Mouse (Mus musculus) urinary bladder, adult 18-20 months (tissue): ENCODE measurements around the gene Mcur1.

ENCODE experiments used
- DNase-seq, 2 experiments: peaks; one replicate each; pipeline ENCODE4 v3.0.0; 2022; ENCODE audit warnings: low spot score in 2 of 2, mixed read lengths in 2 of 2

The Mcur1 gene

DNA sequence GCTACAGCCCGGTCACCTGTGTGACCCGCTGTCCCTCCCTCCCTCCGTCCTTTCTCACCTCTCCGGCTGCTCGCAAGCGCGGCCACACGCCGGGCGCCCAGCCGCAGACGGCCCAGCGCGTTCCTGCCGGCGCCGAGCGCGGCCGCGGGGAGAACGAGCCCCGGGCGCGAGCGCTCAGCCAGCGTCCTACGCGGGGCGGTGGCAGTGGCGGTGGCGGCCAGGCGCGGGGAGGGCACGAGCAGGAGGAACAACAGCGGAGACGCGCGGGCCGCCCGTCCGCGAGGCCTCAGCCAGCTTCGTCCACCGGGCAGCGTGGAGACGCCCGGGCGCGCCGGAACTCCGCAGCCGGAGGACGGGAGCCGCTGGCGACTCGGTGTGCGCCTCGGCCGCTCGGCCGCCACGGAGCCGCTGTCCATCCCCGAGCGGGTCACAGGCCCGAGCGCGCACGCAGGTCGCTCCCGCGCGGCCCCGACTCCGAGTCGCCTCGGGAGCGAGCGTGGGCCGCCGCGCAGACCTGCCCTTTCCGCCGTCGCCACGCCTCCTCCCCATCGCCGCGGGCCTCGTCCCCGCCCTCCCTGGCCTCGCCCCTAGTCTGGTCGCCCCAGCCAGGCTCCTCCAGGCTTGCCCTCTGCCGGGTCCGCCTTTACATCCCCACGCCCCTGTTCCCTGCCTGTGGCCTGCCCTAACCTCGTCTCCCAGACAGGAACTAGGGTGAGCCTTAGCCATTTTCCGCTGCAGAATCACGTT lies at the start of gene Mcur1:
Gene Mcur1 (minus strand): TSS at position 481 of the 747 bp plus-strand sequence.
- DNase-seq: peak; percentile 87 to 91

DNA sequence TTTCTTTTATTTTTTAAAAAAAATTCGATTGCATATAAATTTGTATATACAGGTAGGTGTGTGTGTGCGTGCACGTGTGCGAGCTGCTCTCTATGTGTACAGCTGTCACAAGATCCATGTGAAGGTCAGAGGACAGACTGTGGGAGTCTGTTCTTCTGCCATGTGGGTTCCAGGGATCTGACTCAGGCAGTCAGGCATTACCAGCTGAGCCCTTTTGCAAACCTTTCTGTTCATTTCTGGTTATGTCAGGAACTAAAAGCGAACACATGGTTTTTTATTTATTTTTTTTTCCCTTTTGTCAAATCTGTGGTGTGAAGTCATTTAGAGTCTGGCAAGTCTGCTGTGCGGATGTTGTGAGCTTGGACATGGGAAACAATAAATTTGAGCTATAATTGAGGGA lies 48.9 kb upstream of the Mcur1 start:
- no peak for DNase-seq

DNA sequence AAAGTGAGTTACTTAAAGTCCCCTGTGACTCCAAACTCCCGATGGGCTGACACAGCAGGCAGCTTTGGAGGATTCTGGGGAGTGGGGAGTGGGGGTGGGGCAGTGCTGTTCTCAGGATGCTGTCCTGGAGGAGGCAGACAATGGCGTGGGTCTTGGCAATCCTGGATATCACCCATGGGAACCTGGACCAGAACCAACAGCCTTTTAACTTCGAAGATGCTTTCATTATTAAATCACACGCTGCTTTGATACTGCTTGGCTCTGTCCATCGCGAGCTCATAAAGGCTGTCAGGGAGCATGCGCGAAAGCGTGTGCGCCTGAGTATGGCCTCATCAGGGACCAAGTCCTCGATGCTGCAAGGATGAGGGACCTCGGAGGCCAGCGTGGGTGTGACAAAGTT lies 43.1 kb upstream of the Mcur1 start:
- no peak for DNase-seq

DNA sequence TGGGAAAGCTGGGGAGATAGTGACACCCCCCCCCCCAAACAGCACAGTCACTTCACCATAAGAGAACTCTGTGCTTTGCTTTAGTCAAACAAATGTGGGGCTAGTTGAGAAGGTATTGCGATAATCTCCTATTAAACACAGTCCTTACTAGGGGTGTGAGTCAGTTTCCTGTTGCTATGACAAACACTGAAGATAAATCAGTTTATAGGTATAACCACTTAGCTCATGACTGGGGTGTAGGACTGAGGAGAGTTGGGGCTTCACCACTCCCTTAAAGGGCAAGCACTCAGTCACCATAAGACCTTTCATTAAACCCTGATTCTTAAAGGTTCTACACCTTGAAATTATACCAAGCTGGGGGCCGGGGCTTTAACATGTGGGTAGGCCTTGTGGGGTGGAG lies 42.4 kb upstream of the Mcur1 start:
- no peak for DNase-seq

DNA sequence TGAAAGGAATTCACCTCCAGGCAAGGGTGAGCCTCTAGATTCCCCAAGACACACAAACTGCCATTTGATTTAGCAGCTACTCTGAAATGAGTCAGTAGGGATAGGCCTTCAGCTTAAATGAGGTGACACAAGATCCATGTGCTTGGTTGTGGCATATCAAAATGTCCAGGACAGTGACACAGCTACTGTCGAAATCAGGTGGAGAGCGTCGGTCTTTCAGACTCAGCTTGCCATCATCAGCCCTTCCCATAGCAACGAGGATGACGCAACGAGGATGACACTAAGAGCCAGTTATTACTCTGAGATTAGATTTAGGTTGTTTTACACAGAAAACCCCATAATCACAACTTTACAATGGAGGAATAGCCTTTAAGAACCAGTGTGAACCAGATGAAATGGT lies 41.0 kb upstream of the Mcur1 start:
- DNase-seq: no peak

DNA sequence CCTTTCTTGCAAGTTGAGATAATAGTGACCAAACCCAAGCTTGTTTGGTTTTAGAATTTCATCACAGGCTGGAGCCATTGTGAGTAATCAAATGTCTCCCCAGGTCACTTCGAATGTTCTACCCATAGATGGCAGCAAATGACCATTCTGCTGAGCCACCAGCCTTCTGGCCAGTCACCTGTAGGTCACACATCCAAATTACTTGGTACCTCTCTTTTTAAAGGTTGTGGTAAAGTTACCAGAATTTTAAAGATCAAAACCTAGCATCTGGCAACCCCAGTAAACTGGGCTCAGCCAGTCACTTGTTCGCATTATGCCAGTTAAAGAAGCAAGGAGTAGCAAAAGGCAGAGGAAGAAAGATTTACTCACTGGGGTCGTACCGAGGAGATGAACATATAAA lies 35.9 kb upstream of the Mcur1 start:
- DNase-seq: peak; percentile 26 to 50

DNA sequence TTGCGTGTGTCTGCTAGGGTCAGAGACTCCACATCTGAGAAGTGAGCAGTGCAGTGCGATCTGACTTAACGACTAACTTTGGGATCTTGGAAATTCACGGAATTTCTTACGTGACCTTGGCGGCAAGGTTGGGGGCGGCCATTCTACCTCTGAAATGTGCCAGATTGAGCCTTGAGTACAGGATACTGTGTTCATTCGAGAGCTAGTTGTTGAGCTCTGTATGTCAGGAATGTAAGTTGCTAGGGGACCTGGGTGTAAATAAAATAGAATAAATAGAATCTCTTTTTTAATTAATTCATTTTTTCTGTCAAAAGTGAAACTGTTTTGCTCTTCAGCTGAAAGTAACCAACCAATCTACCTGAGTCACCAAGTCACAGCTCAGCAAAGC lies 32.7 kb upstream of the Mcur1 start:
- no peak for DNase-seq

DNA sequence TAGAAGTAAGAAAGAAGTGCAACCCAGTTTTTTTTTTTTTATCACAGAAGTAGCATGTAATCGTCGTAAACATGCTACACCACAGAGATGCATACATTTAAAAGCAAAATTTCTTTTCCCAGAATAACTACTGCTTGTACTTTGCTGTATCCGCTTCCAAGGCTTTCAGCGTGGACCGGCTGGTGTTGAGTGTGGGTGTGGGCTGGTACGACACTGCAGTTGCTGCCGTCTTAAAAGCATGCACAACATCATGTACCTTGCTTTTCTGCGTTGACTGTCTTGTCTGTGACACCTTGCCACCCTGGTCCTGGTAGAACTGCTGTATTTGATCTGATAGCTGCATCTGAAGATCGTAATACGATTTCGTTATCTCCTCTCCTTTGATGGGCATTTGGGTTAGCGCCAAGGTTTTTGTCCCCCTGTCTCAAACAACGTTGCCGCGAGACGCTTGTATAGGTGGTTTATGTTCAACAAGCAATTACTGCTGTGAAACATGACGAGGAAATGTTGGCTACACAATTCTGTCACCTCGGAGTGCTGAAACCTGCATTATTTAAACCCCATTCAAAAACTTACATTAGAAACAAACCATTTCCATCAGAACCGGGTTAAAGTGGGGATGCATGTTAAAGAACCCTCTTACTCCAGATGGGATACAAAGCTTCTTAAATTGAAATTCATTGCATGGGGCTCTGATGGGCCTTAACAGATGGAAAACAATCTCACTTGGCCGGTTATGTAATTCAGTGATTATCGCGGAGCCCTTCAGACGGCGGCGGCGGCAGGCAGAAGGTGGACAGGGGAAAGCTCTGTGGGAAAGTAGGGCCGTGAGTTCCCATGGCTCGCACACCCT lies 32.1 kb upstream of the Mcur1 start:
- no peak for DNase-seq

DNA sequence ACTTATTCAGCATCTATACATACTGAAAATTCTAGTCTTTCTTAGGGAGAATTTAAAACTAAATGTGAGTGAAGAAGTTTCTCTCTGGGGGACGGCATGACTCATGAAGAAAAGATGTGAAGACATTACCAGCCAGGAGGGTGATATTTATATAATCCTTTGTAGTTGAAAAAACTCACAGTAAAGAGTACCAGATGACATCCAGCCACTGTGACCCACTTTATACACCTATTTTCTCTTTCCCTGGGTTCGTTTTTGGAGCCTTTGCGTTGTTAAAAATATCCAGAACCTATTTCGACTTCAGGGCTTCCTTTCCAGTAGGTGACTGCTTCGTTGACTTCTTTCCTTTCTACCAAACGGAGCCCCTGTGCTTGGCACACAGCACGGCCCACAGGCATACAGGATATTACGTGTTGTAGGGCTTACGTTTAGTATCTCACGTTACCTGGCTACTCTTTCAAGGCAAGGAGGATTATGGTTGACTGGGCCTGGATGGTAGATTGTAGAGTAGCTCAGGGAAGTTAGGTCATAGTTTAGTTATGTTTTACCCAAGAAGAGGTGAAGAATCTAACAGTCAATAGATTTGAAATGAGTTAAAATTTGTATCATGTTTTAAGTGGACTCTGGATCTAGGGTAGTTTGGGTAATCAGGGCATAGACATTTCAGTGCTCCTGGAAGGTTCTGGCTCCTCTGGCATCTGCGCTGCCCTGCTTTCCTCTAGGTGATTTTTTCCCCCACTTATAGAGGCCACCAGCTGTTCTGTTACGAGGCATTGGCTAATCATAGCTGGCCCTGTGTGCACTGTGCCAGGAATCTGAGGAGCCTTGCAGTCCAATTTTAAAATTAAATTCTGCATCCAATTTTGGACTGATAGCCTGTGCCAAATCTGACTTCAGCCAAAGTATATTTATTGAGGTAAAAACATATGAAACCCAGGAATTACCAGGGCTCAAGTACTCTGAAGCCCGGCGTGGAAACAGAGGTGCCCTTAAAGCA lies 28.2 kb upstream of the Mcur1 start:
- DNase-seq: no peak

DNA sequence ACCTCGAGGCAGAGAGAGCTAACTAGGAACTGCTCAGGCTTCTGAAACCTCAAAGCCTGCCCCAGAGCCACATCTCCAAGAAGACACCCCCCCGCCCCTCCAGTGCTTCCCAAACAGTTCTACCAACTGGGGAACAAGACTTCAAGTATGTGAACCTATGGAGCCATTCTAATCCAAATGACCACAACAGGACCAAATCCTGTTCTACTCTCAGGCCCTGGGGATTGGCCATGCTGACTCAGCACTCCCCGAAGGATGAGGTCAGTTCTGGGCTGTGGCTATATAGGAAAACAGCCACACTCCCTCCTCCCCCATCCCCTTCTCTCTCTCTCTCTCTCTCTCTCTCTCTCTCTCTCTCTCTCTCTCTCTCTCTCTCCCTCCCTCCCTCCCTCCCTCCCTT lies 27.0 kb upstream of the Mcur1 start:
- no peak for DNase-seq

DNA sequence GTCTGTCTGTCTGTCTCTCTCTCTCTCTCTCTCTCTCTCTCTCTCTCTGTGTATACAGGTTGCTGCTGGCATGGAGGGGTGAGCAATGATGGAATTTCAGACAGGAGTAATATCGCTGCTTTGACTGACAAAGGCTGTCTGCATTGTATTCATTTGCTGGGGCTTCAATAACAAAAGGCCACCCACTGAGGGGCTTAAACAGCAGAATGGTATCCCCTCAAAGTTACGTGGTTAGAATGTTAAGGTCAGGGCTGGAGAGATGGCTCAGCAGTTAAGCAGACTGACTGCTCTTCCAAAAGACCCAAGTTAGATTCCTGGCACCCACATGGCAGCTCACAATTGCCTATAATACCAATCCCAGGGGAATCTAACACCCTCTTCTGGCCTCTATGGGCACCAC lies 25.3 kb upstream of the Mcur1 start:
- no peak for DNase-seq

DNA sequence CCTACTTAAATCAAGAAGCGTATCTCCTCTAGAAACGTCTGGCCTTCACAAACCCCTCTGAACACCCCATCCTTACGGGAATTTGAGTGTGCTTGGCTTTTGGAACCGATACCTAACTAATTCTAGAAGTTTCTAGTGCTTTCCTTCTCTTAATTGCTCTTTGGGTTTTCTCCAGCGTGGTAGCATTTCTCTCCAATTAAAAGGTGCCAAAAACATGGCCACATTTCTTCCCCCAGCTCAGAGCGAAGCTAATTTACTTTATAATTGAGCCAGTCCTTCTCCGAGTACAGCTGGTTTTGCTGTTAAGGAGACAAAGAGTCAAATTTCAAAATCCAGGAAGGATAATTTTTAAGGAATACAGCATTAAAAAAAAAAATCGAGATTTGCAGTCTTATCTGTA lies 23.5 kb upstream of the Mcur1 start:
- DNase-seq: no peak

DNA sequence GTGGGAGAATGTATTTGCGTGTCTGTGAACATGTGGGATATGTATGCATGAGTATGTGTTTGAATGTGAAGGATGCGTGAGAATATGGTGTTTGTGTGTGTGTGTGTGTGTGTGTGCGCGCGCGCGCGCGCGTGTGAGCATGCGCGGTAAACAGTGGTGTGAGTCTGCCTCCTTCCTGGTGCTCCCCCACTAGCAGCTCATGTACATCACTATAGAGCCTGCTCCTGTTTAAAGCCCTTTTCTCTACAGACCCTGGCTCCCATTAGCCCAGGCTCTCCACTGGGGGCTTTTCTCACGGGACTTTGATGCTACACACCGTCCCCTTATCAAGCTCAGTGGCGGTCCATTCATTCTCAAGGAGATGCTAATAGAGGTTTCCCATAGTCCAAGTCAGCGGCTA lies 23.0 kb upstream of the Mcur1 start:
- no peak for DNase-seq

DNA sequence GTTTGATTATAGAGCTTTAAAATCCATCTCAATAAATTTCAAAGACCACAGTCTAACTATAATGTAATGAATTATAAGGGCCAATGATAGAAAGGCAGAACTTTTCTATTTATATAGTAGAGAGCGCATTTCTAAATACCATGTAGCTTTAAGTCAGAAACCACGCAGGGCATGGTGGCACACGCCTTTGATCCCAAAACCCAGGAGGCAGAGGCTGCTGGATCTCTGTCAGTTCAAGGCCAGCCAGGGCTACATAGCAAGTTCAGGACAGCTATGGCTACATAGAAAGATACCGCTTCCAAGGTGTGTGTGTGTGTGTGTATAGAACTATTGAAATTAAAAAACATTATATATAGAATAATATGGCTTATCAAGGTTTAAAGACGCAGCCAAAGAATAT lies 20.7 kb upstream of the Mcur1 start:
- no peak for DNase-seq

DNA sequence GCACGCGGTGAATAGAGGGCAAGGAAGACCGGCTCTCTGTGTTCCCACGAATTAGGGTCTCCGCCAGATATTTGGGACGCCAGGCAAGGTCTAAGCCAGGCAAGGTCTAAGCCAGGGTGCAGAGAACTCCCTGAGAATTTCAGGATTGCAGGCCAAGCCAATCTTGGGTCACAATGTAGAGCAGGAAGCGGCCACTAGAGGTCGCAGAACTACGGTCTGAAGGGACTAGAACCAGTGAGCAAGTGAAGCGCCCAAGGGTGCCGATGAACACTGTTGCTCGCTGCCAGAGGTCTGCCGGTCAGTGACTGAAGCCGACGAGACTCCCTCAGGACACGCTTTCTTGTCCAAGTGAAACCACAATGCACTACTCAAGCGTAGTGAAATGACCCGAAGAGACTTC lies 19.7 kb upstream of the Mcur1 start:
- DNase-seq: peak in 1 of 2 experiments; percentile 36

DNA sequence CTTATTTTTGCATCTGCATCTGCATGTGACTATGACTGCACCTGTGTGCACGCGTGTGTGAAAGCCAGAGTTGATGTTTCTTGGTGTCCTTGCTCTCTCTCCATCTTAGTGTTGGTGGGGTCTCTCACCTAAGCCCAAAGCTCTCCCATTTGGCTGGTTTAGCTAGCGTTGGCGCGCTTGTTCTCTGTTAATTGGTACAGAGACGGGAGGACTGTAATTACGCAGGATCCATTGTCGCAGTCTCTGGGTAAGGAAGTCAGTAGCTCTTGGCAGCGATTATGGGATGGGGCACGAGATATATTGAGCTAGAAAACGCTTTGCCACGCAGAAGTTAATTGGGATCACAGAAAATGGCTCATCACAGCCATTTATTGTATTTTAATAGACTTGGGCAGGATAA lies 17.8 kb upstream of the Mcur1 start:
- DNase-seq: no peak

DNA sequence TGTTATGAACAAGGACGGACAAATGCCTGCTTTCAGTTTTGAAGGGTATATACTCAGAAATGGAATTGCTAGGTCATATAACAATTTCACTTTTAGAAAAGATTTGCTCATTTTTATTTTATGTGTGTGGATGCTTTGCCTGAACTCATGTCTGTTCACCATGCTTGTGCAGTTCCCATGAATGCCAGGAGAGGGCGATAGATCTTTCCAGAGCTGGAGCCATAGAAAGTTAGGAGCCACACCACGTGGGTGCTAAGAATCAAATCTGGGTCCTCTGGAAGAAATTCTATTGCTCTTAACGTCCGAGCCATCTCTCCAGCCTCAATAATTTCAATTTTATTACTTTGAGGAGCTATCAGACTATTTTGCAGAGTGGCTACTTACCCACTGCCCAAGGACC lies 17.3 kb upstream of the Mcur1 start:
- no peak for DNase-seq

DNA sequence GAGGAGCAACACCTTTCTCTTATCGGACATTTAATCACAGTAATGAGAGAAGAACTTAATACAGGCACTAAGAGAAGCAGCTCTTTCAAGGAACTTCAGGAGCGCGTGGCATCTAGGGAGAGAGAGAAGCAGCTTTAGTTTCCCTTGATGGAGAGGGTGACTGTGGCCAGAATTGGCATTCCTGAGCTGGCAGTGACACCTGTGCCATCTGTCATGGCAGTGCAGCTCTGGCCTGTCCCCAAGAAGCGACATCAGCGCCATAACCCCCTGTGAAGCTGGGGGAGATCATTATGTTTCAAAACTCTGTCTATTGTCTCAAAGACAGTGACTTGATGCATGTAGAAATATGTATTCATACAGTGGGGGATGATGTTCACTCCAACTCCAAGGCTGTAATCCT lies 15.4 kb upstream of the Mcur1 start:
- no peak for DNase-seq

DNA sequence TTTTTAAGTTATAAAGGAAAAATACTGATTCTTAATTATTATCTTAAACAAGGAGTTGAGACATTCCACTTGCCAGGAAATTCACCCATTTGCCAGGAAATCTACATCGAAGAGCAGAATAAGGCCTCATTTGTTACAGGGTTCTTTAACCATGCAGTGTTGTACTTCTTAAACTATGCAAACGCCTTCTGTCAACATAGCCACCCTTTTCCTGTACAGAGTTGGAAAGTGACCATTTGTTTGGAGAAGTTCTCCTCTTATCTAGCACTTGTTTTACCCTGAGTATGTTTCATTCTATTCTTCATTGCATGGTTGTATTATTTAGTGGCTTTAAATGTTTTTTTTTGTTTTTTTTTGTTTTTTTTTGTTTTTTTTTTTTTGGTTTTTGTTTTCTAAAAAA lies 14.0 kb upstream of the Mcur1 start:
- DNase-seq: no peak

DNA sequence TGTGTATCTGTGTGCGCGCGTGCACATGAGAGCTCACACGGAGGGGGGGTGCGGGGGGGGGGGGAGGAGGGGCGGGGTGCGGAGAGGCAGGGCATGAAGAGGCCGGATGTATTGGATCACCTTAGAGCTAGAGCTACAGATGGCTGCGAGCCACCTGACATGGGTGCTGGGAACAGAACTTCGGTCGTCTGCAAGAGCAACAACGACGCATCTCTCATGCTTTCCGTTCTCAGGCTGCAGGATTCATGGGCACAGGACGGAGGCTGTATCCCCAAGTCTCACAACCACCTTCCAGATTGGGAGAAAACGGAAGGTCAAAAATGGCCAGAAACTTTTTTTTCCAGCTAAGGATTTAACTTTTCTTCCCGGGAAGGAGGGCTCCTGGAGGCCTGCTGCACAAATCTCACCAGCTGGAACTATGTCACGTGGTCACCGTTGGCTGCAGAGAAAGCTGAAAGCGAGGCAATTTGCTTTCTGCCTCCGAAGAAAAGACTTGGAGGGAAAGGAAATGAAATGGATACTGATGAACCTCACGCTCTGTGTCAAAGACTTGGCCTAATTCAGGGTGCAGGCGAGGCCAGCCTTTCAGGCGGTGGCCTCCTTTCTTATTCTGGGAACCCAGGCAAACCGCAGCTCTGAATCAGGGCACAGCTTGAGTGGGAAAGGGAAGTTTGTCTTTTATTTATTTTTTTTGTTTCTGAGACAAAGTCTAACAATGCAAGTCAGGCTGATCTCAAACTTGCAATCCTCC lies 7.3 kb upstream of the Mcur1 start:
- no peak for DNase-seq

DNA sequence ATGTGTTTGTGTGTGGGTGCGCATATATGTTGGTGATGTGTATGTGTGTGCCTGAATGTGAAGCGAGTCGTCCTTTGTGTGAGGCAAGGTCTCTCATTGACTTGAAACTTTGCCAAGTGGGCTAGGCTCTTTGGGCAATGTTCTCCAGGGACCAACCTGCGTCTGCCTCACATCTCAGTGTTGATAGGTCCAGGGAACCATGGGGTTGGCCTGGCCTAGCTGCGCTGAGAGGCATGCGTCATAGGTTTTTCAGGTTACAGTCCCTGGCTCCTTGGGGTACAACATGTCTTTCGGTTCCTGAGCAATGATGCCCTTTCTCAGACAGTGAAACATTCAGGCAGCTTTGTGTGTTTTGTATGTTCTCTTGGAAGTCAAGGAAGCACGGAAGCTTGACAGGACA lies 6.2 kb upstream of the Mcur1 start:
- DNase-seq: no peak
